Mouse (Mus musculus): ENCODE measurements around the gene Sema5b.

DNA sequence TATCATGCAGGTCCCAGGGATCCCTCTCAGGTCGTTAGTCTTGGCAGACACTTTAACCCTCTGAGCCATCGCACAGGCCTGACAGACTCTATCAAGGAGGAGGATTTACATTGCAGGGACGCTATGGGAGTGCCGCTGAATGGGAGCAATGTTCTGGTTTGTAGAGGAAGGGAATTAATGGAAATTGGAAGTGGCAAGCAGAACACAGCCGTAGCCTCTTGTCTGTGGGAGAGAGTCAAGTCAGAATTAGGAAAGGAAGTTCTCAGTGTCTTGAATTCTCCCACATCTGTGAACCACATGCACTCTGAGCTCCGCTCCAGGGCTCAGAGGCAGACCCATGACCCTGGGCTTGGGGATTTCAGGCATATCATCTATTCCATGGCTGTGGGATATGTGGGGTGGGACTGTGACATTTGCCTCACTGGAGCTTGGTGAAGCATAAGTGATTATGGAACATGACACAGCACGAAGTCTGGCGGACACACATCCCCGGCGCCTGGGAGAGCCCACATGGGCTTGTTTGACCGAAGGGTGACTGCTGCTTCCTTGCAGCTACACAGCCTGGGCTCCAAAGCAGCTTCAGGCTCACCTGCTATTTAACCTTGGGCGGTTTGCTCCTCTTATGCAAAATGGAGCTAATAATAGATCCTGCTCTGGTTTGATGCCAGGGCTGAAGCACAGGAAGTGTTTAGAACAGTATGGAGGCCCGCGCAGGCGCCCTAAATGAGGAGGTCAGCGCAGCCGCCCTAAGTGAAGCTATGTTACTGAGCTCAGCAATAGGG is 140.6 kb downstream of the Sema5b start:
- TF ChIP-seq POLR2A (IDR thresholded peaks at IDR 0.05; ENCODE audit: borderline replicate concordance, control insufficient read depth, low read depth, low read length) (no peak), CTCF (IDR thresholded peaks at IDR 0.05; ENCODE audit: control insufficient read depth, insufficient read depth, low read length) (no peak)
